Mouse (Mus musculus) Muller cell, postnatal 12 days (primary cell): Measurements from ENCODE around the gene Ces1a.

ENCODE experiments used
- DNase-seq: peaks from one replicate; pipeline ENCODE4 v3.0.0-alpha.2; 2015; ENCODE audit errors: inconsistent ontology term

Gene Ces1a

DNA sequence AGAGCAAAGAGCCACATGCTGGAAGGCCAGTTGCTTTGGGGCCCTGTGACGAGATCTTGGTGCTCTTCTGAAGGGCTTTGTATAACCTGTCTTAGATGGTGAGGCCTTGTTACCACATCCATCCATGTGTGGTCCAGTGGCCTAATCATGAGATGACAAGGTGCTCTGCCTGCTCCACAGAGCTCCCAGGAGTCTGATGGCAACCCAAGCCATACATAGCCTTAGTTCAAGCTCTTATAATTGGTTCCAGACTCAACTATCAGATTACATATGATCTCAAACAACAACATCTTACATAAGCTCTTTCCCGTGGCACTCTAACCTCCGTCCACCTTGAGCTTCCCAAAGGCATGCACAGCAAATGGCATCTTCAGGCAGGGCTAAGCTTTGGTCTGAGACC lies at the start of gene Ces1a:
Gene Ces1a (minus strand): TSS at position 101 of the 400 bp plus-strand sequence.
- no peak for DNase-seq

DNA sequence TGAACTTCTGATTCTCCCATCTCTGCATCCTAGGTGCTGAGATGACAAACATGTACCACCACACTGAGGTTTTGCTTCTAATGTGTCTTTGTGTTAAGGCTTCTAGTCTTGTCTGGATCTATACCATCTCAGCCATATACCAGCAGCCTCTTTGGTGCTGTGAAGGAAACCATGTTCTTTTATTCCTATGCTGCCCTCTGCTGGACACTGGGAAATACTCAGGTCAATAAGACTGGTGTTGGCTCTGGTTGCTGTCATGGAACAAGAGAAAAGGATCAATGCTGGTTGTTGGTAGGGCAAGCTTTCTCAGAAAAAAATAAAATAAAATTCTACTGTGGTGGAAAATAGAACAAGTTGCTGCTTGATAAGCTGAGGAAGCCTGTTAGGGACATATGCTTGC lies 47.4 kb upstream of the Ces1a start:
- DNase-seq = peak; percentile 19

DNA sequence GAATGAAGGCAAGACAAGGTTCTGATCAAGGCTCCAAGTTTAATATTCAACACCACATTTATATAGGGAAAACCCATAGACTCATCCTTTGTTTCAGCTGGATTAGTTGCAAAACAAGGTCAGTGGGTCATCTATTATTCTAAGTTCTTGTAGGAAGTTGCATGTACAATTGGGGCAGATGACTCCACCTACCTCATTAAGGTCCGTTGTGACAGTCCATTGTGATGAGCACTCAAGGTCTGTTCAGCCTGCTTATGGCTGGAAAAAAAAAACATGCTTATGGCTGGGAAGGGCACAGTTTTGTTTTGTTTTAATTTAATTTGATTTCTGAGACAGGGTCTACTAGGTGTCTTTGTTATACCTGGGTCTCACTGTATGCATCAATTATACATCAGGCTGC lies 43.3 kb upstream of the Ces1a start:
- no peak for DNase-seq

DNA sequence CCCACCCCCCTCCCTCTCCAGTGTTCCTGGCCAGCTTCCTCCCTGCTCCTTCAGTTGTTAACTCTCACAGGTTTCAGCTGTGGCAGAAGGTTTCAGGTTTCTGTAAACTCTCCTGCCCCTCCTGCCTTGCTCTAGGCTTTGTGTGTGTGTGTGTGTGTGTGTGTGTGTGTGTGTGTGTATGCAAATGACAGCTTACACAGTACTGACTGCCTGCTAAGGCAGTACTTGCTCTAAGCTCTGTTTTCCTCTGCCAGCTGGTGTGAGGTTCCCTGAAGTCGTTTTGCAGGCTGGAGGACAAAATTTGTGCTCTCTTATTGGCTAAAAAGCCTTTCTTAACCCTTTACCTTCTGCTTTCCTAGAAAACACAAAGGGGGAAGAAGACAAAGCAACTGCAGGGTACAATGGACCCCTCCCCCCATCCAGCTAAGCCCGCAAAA lies 40.7 kb upstream of the Ces1a start:
- no peak for DNase-seq

DNA sequence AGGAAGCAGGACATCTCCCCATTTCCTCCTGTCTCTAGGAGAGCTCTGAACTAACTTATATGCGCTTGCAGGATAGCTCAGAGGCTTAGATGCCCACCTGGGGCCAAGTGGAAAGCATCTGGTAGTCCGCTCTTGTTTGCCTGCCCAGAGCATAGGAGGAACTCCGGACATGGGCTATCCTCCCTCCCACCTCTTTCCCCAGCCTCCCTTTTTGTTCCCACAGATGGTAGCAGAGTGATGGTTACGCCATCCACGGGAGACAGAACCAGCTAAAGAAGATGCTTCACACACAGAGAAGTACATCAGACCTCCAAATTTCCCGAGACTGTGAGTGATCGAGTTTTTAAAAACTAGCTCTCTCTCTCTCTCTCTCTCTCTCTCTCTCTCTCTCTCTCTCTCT lies 40.2 kb upstream of the Ces1a start:
- DNase-seq = no peak

DNA sequence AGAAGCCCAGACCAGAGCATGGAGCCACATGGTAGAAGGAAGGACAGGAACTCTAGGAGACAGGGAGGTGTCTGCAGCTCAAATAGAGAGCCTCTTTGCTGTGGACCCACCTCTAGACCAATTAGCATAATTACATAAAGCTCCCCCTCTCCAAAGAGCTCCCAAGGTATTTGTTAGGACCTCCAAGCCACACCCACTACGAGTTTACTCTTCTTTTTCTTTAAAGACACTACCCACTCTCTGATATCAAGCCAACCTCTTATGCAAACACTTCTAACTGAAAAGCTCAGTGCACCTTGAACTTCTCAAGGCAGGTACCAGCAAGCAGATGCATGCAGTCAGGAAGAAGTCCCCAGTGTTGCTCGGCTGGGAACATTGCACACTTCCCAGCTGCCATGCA lies 31.9 kb upstream of the Ces1a start, which contains the start of gene Ces1b:
Gene Ces1b (minus strand): TSS at position 131 of the 400 bp plus-strand sequence.
- DNase-seq = no peak

DNA sequence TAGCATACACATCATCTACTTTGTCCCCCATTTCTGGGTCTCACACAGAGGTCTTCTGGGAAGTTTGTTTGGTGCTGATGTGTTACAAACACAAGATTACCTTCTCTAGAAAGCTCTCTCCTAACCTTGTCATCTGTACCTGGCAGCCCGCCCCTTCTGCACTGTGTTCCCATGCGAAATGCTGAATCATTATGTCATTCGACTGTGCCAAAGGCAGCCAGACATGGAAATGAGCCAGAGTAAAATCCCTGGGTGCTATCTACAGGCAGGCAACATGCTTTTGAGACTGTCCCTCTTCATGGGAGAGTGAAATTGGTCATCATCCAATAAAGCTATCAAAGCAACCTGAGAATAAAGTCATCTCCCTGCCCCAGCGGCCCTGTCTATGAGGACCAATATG lies 27.3 kb upstream of the Ces1a start:
- DNase-seq = no peak

DNA sequence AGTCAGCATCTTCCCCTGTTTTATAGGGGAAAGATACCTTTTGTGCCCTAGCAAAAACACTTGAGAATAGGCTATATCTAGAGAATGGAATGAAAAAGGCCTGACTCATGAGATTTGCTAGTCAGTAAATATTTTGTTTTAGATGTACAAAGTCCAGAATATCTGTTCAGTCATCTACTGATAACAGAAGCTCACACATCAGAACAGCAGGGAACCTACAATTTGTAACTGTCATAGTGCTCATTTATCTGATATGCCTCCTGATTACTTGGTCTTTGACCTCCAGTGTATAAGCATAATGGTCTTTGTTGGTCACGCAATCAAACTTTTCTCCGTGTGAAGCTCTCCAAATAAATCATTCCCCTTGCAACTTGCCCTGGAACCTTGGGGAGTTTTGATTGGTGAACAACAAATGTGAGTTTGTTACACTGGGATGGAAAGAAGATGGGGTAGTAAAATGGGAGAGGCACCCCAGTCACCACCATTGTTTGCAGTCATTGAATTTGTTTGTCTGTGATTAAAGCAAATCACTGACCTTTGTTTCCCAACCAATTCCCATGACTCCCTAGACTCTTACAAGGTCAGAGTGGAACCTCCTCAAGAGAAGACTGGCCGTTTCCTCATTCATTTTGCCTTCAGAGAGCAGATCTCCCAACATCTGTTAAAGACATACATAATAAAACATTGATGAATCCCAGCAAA lies 15.6 kb upstream of the Ces1a start:
- DNase-seq = no peak

DNA sequence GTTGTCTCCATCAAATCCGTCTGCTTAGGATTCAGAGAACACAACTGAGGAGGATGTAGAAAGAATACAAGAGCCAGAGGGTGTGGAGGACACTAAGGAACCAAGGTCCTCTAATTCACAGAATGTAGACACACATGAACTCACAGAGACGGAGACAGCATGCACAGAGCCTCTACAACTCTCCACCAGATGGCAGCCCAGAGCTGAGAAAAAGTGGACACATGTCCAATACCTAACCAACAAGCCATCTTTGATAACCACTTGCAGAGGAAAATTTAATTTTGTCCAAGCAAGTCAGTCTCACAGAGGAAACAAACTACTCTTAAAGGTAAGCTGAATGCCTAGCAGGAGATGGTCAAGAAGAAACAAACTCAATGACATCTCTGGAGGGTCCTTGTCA lies 11.2 kb upstream of the Ces1a start:
- no peak for DNase-seq

DNA sequence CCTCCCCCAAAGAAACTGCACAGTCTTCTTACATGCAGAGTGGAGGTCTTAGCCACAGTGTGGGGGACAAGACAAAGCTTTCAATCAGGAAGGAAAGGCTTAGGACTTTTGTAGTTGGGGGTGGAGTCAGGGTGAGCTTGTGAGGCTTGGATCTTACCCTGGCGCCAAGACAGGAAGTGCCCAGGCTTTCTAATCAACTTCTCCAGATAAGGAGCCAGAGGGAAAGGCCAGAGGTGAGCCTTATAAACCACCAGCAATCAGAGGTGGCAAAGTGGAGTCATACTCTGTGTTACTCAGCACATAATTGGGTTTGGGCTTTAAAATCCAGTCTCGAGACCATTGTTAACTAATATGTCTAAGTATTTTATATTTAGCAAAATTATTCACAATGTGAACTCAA lies 7.2 kb upstream of the Ces1a start:
- DNase-seq = no peak

DNA sequence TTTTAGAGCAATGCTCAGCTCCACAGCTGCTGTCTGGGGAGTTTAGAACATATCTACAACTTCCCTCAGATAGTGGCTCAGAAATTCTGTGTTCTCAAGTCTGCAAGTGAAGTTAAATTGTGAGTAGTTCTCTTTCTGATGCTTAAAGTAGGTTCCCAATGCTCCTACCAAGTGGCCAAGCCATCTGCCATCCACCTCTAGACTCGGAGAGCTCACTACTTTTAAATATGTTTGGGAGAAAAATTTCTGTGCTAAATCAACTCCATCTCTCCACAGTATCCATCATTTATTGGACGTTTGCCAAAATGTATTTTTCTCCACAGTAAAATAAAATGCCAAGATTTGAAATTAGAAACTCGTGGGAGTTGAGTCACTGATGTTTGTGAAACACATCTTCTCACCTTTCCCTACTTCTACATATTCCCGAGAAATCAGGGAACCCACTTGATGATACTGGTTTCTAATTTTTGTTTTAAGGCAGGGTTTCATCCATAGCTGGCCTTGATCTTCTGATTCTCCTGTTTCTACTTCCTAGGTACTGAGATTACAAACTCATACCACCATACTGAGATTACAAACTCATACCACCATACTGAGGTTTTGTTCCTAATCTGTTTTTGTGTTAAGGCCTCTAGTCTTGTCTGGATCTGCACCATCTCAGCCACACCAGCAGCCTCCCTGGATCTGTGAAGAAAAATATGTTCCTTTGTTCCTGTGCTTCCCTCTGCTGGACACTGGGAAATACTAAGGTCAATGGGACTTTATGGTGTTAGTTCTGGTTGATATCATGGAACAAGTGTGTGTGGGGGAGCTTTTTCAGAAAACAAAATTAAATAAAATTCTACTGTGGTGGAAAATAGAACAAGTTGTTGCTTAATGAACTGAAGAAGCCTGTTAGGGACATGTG lies 771 bp upstream of the Ces1a start:
- DNase-seq = peak; percentile 33

DNA sequence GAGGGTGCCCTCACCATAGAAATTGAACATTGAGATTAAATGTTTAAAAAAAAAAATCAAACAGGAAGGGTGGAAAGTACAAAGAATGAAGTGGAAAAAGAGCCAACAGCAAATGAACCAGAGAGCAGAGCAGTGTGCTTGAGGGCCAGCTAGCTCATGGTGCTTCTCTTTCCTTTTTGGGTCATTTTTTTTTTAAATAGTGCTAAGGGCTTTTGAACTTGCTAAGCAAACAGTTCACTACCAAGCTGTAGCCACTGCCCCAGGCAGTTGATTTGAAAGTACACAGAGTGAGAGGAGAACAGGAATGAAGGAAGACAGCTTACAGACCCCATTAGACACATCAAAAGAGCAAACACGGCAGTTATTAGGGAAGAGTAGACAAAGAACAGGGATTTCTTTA lies 4.9 kb downstream of the Ces1a start:
- DNase-seq = no peak

DNA sequence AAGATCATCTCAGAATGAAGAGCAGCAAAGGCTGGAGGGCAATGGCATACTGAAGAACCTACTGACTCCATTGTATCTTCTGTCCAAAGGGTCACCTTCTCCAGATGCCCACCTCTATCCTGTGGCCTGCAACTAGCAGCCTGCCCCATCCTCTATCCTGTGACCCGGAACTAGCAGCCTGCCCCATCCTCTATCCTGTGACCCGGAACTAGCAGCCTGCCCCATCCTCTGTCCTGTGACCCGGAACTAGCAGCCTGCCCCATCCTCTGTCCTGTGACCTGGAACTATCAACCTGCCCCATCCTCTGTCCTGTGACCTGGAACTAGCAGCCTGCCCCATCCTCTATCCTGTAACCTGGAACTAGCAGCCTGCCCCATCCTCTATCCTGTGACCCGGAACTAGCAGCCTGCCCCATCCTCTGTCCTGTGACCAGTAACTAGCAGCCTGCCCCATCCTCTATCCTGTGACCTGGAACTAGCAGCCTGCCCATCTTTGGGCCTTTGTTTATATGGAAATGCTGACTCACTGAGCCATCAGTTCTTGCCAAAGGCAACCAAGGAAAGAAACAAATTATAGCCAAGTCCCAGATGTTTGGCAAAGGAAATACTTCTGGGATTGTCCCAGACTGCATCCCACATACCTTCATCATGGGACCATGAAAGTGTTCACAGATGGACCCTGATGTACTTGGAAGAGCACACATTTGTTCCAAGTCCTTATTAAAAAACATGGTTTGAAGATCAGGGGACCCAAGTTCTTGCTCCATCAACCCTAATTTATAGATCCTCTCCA lies 7.0 kb downstream of the Ces1a start:
- DNase-seq = peak; percentile 75

DNA sequence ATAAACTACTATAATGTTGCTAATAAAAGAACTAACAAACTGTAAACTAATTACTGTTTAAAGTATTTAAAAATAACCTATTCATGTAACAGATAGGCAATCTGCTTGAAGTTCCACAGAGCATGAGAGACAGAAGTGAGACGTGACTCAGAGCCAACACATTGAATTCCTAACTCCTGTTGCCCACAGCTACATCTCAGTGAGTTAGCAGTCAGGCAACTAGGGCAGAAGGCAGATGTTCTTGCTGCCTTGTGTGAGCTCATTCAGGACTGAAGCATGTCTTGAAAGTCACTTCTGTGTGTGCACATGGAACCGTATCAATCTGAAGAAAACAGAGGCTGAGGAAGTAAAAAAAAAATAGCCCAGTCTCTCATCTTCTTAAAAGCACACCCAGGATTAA lies 7.7 kb downstream of the Ces1a start:
- peak; percentile 61 for DNase-seq

DNA sequence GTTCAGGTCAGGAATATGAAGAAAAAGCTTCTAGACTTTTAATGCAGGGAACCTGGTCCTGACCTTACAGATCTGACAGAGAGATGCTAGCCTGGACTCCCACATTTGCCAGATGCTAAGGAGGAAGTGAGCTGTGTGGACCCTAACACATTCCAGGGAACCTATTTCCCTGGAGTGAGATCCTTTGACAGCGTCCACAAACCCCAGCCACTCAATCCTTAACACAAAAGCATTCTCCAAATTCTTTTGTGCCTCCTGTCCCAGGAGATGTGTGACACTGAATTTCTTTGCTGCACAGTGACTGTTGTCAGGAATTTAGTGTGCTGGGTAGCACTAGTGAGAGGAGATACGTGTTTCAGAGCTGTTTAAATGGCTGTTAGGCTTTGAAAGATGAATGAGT lies 9.2 kb downstream of the Ces1a start:
- DNase-seq = peak; percentile 70

DNA sequence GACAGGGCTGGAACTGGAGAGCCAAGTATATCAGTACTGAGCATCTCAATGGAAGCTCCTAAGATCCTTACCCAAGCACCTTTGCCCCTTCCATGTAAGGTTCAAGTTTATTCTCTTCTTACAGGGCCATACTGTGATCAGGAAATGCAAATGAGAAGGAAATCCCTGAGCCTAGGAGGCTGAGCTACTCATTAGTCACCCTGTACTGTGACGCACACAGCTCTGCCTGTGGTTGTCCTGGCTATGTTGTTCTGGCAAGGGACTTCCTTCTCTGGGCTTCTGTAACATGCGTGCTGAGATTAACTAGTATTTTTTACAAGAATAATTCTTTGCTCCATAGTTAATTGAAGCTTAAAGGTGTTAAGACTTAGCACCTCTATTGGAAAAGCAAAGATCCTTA lies 17.3 kb downstream of the Ces1a start:
- DNase-seq = no peak

DNA sequence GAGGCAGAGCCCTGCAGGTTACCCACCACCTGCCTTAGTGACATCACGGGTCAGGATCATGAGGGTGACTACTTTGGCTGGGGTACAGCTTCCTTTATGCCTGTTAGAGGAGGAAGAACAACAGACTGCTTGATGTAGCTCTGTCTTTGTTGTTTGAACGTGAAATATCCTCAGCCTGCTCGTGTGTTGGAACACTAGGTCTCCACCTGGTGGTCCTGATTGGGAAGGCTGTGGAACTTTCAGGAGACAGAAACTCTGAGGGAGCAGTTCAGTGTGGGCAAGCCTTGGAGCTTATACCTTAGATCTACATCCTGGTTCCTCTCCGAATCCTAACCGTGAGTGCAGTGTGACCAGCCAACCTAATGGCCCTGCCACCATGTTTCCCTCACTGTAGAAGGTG lies 26.3 kb downstream of the Ces1a start:
- DNase-seq = no peak

DNA sequence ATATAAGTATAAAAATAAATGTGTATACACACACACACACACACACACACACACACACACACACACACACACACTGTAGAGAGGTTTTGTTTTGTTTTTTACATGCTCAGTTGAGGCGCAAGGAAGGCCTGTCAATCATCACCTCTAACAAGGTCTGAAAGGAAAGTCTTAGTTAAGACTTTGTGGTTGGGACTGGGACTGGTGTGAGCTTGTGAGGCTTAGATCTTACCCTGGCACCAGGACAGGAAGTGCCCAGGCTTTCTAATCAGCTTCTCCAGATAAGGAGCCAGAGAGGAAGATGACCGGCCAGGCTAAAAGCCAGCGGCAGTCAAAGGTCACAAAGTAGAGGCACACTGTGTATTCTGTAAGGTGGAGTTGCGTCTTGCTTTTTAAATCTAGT lies 33.7 kb downstream of the Ces1a start:
- DNase-seq = no peak

DNA sequence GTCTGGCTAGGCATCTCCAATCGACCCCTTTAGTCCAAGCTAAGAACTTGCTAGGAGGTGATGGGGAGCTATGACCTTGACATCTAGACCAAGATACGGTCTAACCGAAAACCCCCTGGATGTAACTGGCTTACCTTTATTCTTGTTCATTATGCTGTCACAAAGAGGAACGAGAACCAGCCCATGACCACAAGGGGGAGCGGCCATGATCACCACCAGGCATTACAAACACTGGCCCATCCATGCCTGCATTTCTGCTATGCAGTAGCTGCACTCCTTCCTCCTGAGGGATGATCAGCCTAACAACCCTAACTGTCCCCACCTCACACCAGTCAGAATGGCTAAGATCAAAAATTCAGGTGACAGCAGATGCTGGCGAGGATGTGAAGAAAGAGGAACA lies 35.8 kb downstream of the Ces1a start:
- DNase-seq = no peak

DNA sequence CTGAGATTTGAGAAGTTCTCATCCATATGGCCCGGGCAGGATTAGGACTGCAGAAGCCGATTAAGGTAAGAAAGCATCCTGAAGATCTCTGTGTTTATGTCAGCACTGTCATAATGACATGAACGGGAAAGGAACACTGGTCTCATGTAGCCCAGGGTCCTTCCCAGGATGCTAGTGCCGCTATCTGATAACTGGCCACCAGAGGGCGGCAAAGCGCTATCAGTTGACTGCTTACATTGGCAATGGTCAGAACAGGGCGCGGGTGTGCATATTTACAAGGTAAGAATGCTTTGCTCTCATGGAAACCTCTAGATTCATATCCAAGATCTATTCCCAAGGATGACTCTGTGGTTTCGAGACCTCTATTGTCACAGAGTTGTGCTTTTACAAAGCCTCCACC lies 36.6 kb downstream of the Ces1a start:
- peak; percentile 59 for DNase-seq

DNA sequence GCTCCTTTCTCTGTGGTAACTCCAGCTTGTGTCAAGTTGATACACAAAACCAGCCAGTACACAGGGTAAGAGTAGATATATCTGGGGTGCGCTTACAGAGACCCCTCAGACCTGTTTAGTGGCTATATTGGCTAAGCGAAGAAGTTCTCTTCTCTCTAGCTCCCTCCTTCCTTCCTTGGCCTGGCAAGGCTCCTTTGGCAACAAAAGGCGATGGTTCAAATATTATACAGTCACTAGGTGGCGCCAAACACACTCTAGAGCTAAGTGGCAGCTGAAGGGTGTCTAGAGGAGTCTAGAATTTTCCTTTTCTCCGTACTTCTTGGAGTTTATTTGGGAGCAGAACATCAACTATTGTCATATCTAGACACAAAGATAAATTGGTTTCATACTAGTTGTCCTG lies 37.7 kb downstream of the Ces1a start:
- peak; percentile 38 for DNase-seq

DNA sequence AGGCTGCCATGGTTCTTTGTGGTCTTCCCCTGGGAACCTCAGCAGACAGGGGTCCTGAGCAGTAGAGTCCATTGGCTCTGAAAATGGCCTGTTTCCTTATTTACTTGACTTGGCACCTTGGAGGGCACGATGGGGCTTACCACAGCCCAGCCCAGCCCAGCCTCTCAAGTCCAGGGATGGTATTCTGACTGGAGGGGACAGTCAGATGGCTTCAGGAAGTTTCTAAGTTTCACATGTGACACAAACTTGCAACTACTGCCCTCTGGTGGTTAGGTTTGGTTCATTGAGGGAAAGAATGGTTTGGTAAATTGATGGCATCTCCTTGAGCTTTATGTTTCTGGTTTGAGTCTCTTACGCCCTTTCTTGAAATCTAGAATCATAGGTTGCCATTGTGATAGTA lies 49.4 kb downstream of the Ces1a start:
- DNase-seq = peak; percentile 47
